Mouse (Mus musculus): ENCODE results near the gene Zfp341. TPM values are rescaled to one million over a fixed set of nuclear protein-coding genes. Genes with fewer than 3 reads are reported as not detected.
A peak's percentile ranks its signal among the peaks of the same experiment; 100 is the strongest.

Gene Zfp341
- total RNA-seq, 2 experiments from 2014 or later = 2.2 to 2.3 TPM

DNA sequence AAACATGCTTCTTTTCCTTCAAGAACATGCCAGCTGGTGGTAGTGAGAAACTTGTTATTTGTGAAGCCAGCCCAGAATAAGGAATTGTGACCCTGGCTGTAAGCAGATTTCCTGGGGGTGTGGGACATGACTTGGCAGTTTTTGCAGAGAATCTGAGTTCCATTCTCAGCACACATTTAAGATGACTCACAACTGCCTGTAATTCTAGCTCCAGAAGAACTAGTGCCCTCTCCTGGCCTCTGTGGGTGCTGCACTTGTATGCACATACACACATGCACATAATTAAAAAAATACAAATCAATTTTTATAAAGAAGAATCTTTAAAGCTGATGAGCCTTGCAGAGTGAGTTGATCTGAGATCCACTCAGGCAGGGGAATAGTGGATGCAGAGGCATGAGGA lies 11.0 kb downstream of the Zfp341 start:
- no peak for DNase-seq
- intact Hi-C loops (cut with DNase I) = no loop called here

- intact Hi-C loops (cut with DNase I) = no loop called here
- no peak for DNase-seq
These were observed 17.4 kb downstream of the Zfp341 start for GRCm38 (mm10) chr2:154630531-154630930.

GRCm38 (mm10) chr2:154632203-154632780 lies 19.2 kb downstream of the Zfp341 start:
- intact Hi-C loops (cut with DNase I) = no loop called here
- DNase-seq = no peak

GRCm38 (mm10) chr2:154633039-154633742 lies 20.1 kb downstream of the Zfp341 start:
- DNase-seq = no peak
- intact Hi-C loops (cut with DNase I) = no loop called here

DNA sequence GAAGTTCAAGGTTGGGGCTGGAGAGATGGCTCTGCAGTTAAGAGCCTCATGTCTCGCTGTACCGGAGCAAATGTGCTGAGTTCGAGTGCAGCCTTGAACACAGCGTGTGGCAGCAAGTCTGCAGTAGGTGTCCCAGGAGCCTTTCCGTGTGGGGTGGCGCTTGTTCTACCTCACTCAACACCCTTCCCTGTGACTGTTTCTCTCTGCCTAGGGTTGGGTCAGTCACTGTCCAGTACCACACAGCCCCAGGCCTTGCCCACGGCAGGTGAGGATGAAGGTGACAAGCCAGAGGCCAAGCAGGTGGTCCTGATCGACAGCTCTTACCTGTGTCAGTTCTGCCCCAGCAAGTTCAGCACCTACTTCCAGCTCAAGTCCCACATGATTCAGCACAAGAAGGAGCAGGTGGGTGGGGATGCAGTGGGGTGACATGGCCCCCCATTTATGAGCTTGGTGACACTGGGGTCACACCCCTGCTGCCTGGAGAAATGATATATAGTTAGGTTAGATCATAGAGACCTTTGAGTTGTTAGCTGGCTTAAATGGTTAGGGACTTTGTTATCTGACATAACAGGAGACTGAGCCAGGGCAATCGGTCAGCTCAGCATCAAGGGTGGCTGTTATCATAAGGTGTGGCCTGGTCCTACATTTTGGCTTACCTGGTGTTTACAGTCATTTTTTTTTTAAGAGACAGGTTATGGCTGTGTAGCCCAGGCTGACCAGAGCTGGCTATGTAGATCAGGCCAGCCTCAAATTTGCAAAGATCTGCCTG lies 21.0 kb downstream of the Zfp341 start:
- DNase-seq = no peak
- intact Hi-C loops (cut with DNase I) = no loop called here

GRCm38 (mm10) chr2:154635826-154636225 lies 22.7 kb downstream of the Zfp341 start:
- no peak for DNase-seq
- intact Hi-C loops (cut with DNase I) = no loop called here

DNA sequence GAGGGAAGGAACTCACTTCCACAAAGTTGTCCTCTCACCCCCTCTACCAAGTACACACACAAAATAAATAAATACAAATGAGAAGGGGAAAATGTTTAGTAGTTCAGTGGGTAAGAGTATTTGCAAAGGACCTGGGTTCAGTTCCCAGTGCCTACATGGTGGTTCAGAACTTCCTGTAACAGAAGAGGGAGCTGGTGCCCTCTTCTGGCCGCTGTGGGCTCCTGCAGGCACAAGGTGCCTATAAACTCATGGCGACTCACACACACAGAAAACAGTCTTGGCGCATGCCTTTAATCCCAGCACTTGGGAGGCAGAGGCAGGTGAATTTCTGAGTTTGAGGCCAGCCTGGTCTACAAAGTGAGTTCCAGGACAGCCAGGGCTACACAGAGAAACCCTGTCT lies 25.4 kb downstream of the Zfp341 start:
- DNase-seq = no peak
- intact Hi-C loops (cut with DNase I) = no loop called here

DNA sequence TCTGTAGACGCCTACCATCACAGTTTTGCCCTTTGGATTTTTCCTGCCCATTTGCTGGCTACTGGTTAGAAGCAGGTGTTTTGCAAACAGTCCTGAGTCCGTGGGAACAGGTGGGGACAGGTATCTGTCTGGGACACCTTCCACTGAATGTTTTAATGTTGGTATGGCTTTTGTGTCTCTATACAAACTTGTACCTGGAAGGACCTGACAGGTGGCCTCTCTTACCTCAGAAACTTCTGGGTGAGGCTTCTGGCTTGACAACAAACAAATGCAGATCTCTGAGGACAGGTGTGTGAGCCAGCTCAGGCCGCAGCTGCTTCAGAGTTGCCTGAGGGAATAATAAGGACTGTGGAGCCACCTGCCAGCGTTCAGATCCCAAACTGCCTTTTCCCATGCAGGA lies 26.0 kb downstream of the Zfp341 start:
- intact Hi-C loops (cut with DNase I) = no loop called here

GRCm38 (mm10) chr2:154641176-154641575 lies 28.1 kb downstream of the Zfp341 start:
- no peak for DNase-seq
- intact Hi-C loops (cut with DNase I) = no loop called here

More for the DNA sequence above, 26.0 kb downstream of the Zfp341 start:
- no peak for DNase-seq

DNA sequence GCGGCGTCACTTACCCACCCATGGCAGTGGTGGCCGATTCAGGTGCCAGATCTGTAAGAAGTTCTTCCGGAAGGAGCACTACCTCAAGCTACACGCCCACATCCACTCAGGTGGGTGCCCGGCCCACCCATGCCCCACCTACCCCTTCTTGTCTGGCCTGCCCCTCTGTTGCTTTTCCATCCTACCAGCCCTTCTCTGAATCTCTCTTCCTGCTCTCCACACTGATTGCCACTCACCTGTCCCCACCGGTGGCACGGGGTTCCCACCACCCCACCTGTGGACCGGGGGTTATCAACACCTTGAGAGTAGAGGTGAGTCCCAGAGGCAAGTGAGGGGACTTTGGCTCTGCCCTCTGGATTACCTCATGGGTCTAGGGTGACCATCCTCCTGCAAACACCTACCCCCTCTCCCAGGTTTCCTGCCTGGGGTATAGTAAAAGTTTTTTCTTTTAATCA lies 28.9 kb downstream of the Zfp341 start:
- DNase-seq = no peak
- intact Hi-C loops (cut with DNase I) = no loop called here

- no peak for DNase-seq
- intact Hi-C loops (cut with DNase I) = no loop called here
These were observed 29.8 kb downstream of the Zfp341 start for GRCm38 (mm10) chr2:154642712-154643385.

- no peak for DNase-seq
- intact Hi-C loops (cut with DNase I) = loop anchor here (5.0 kb wide), 1 partner anchor 296 kb away; no protein-coding TSS in a partner anchor
These were observed 33.5 kb downstream of the Zfp341 start for GRCm38 (mm10) chr2:154646634-154647033.

DNA sequence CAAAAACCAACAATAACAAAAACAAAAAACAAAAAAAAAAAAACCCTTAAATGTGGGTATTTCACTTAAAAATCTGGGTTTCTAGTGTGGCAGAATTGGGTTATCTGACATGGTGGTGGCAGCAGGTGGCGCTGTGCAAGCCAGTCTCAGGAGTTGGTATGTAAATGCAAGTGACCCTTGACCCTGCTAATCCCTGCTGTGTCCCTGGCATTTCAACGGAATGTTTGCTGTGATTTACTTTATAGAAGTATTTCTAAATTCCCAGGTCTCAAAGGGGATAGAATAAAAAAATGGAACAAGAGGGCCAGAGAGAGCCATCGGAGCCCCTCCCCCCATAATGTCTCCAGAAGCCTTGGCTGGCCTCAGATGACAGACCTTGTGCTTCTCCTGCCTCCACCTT lies 35.0 kb downstream of the Zfp341 start:
- intact Hi-C loops (cut with DNase I) = loop anchor here (5.0 kb wide), 1 partner anchor 294 kb away; no protein-coding TSS in a partner anchor
- no peak for DNase-seq

DNA sequence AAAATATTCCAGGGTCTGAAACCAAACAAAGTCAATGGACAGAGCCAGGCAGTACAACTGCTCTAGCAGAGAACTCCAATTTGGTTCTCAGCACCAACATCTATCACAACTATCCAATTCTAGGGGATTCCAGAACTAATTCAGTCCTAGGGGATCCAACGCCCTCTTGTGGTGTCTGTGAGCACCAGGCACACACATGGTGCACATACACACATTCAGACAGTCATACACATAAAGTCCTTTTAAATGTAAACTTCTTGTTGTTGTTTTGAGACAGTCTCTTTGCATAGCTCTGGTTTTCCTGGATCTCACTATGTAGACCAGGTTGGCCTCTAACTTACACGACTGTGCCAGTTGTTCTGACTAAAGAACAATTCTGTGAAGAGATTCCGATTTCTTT lies 37.3 kb downstream of the Zfp341 start:
- intact Hi-C loops (cut with DNase I) = no loop called here
- DNase-seq = no peak

DNA sequence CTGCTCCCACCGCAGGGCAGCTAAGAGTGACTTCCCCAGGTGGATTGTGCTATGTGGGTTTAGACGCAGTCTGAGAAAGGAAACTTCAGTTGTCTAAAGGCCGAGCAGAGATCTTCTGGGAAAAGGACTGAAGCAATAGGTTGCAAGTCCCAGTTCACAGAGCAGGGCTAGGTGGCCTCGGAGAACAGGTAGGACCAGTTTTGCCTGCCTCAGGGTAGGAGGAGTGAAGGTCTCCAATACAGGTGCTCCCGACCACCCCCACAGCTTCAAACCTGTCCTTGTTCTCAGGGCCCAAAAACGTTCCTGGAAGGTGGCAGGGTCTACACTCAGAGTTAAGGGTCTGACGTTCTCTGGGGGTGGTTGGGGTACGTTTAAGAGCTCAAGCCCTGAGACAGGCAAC lies 38.3 kb downstream of the Zfp341 start, which contains the start of gene Chmp4b:
Gene Chmp4b (plus strand): TSS at position 343 of the 400 bp plus-strand sequence.
- intact Hi-C loops (cut with DNase I) = no loop called here

DNA sequence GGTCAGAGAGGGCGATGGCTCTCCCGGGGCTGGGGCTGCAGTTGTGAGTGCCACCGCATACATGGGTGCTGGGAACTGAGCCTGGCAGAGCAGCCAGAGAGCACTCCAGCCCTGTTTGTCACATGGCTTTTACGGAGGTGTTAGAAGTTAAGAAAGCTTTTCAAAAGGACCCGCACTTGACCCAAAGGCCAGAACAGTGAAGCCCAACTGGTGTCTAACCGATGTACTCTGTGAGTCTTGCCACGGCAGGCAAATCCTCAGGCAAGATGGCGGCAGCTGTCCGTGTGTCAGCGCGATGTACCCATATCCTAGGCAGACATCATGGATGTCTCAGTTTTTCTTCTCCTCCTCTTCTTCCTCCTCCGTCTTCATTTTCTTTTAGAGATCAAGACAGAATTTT lies 41.9 kb downstream of the Zfp341 start:
- DNase-seq = no peak
- intact Hi-C loops (cut with DNase I) = no loop called here

More for the DNA sequence above, 38.3 kb downstream of the Zfp341 start, which contains the start of gene Chmp4b:
- DNase-seq = no peak

GRCm38 (mm10) chr2:154655878-154656414 lies 42.8 kb downstream of the Zfp341 start:
- intact Hi-C loops (cut with DNase I) = no loop called here
- DNase-seq = no peak

DNA sequence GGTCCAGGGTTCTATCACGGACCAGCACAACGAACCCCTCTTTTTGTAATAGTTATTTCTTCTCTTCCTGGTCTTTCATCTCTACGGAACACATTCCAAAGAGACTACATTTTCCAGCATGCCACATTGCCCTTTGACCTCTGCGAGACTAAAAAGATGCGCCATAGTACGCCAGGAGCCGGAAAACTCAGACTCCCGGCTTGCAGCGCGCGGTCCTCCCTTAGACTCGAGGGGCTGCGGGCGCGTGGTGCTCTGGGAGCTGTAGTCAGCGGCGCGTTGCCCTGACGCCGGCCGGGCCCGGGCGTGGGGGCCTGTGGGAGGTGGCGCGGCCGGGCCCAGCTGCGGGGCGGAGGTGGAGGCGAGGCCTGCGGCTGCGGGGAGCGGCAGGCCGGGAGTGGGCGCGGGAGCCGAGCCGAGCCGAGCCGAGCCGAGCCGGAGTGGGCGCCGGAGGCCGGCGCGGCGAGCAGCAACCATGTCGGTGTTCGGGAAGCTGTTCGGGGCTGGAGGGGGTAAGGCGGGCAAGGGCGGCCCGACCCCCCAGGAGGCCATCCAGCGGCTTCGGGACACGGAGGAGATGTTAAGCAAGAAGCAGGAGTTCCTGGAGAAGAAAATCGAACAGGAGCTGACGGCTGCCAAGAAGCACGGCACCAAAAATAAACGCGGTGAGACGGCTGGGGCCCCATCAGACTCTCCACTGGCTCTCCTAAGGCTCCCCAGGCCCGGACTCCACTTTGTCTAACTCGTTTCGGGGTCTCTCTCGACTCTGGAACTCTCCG lies 43.8 kb downstream of the Zfp341 start:
- intact Hi-C loops (cut with DNase I) = no loop called here
- DNase-seq = peak; percentile 89 to 95

- intact Hi-C loops (cut with DNase I) = no loop called here
- no peak for DNase-seq
These were observed 44.6 kb downstream of the Zfp341 start for GRCm38 (mm10) chr2:154657486-154658237.
